Mouse (Mus musculus) cortical plate, adult 2 months (tissue): ENCODE data around the gene 4930524B15Rik.

Source experiments
- CTCF ChIP-seq: fragments of 200-500 bp; IDR thresholded peaks from 2 replicates; pipeline ENCODE4 v1.5.1; 2011; ENCODE audit warnings: mild to moderate bottlenecking, control low read depth, low read length; ENCODE audit not compliant: insufficient read depth; ENCODE audit errors: extremely low read depth
- POLR2A ChIP-seq: fragments of 200-500 bp; IDR thresholded peaks from 2 replicates; pipeline ENCODE4 v1.6.1; 2011; ENCODE audit warnings: mild to moderate bottlenecking, low read length, control low read depth; ENCODE audit not compliant: insufficient read depth; ENCODE audit errors: extremely low read depth

GRCm38 (mm10) chr11:31974826-31975225, 9.4 kb downstream of the 4930524B15Rik start:
- TF ChIP-seq CTCF (no peak), POLR2A (no peak)
